Mouse (Mus musculus) lung, adult 2 months (tissue): ENCODE data around the gene Pde10a.

Experiments
- CTCF ChIP-seq: fragments of 200-500 bp; IDR thresholded peaks from 2 replicates; pipeline ENCODE4 v1.5.1; 2011; ENCODE audit warnings: mild to moderate bottlenecking, low read length, control low read depth; ENCODE audit not compliant: insufficient read depth
- POLR2A ChIP-seq: fragments of 200-500 bp; IDR thresholded peaks from 2 replicates; pipeline ENCODE4 v1.6.1; 2011; ENCODE audit warnings: low read depth, mild to moderate bottlenecking, control low read depth, low read length, borderline replicate concordance; ENCODE audit errors: extremely low read depth

DNA sequence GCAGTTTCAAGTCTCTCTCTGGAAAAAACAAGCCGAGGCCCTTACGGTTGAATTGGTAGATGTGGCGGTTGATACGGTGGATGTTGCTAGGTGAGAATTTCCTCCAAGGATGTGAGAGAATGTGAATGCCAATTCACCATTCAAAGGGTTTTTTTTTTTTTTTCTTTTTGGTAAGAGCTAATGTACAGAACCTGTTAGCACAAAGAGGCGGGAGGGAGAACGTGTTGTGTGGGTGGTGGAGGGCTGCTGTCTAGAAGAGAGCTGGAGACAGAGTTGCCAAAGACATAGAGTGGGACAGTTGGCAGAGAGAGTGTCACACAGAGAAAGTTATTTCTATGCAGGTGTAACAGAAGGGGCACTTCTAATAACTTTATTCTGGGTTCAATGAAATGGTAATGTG, 260.7 kb downstream of the Pde10a start:
- TF ChIP-seq POLR2A (no peak), CTCF (no peak)
